Mouse (Mus musculus) lung, postnatal 0 days (tissue): ENCODE data around the gene Tmed9.

Experiments used
- CTCF ChIP-seq: IDR thresholded peaks from 2 replicates; pipeline ENCODE4 v1.5.1; 2016; ENCODE audit warnings: antibody characterized with exemption, mild to moderate bottlenecking
- EP300 ChIP-seq: IDR thresholded peaks from 2 replicates; pipeline ENCODE4 v1.6.1; 2016; ENCODE audit warnings: antibody characterized with exemption, mild to moderate bottlenecking, control low read depth

DNA sequence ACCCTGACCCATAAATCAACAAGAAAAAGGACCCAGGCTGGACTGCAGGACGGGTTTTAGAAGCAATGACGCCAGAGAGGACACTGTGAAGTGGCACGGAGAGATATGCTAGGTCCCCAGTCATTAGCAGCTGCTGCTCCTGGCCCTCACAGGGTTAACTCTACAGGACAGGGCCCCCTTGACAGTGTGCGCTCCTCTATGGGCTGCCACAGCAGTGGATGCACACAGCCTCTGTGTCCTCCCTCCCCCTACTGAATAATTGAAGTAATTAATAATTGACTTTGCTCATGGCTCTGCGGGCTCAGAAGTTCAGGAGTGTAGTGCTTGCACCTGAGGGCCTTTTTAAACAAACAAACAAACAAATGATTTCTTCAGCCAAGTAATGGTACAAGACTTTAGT lies 39.9 kb downstream of the Tmed9 start:
- TF ChIP-seq CTCF (no peak), EP300 (no peak)
